Mouse (Mus musculus): ENCODE results near the gene Nfya.

DNA sequence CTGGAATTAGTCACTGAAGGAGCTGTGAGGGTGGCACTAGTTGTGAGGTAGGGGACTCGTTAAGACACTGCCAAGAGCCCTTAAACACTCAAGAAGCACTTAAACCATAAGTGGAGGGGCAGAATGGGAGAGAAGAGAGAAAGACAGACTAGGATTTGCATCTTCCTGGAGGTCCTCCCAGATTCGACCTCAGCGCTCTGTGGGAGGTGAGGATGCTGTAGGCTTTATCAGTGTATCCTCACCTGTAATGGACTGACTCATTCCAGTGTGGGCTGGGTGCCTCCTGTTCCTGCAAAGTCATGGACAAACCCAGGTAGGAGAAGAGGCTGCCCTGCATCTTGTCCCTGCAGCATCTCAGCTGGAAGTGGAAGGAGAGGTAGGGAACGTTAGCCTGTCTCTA is 62.9 kb downstream of the Nfya start:
- TF ChIP-seq CTCF (conservative IDR thresholded peaks at IDR 0.05 in 1 of 2, IDR thresholded peaks at IDR 0.05 in 1 of 2; ENCODE audit: low read depth in 2 of 2, low read length in 2 of 2) (no peak), MAFK (IDR thresholded peaks at IDR 0.05; ENCODE audit: insufficient replicate concordance, low read length) (no peak), ELF1 (IDR thresholded peaks at IDR 0.05; ENCODE audit: low read depth, low read length) (no peak), TCF12 (IDR thresholded peaks at IDR 0.05; ENCODE audit: low read depth, low read length) (no peak), ETS1 (conservative IDR thresholded peaks at IDR 0.05; ENCODE audit: low read depth, low read length) (no peak), BHLHE40 (IDR thresholded peaks at IDR 0.05; ENCODE audit: low read depth, low read length) (no peak), USF2 (conservative IDR thresholded peaks at IDR 0.05; ENCODE audit: low read depth, low read length) (no peak), POLR2A (IDR thresholded peaks at IDR 0.05; ENCODE audit: low read depth, low read length) (no peak), EP300 (IDR thresholded peaks at IDR 0.05; ENCODE audit: low read length) (no peak), CHD2 (IDR thresholded peaks at IDR 0.05; ENCODE audit: low read length) (no peak)
